Mouse (Mus musculus) heart, adult 2 months (tissue): ENCODE measurements at regions not wholly inside any gene's neighbourhood (a gene's known extent, or its start where the extent isn't known, plus 50 kb on each side); places are given as distances from the start of the nearest gene placed in this dataset.

Source experiments
- CTCF ChIP-seq: fragments of 200-600 bp; IDR thresholded peaks from 2 replicates; pipeline ENCODE4 v1.8.1; 2022; ENCODE audit warnings: antibody characterized with exemption, mild to moderate bottlenecking, moderate library complexity
- EP300 ChIP-seq: fragments of 200-500 bp; IDR thresholded peaks from 2 replicates; pipeline ENCODE4 v1.6.1; 2011; ENCODE audit warnings: low read depth, low read length, control low read depth; ENCODE audit not compliant: insufficient read depth
- POLR2A ChIP-seq: fragments of 200-500 bp; IDR thresholded peaks from 2 replicates; pipeline ENCODE4 v1.6.1; 2011; ENCODE audit warnings: mild to moderate bottlenecking, low read depth, low read length, control low read depth; ENCODE audit not compliant: insufficient read depth

DNA sequence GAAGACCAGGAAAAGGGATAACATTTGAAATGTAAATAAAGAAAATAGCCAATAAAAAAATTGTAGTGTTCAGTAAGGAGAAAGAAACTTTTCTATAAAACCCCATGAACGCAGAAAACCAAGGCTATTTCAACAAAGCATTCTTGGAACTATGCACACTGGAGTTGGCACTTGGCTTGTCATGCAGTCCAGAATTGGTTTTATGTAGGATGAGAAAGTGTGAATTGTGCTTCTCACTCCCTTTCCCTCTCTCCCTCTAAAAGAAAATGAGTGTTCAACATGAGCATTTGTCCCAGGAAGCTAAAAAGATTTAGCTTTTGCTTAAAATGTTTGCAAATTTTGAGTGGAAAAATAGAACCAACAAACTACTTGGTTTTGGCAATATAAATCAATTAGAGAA, 841.6 kb upstream of the Adam24 start:
- no peak for TF ChIP-seq CTCF
- TF ChIP-seq EP300 = no peak
- TF ChIP-seq POLR2A = no peak
